8 mouse cellular contexts compared by ENCODE assay signal in the genomic region with DNA sequence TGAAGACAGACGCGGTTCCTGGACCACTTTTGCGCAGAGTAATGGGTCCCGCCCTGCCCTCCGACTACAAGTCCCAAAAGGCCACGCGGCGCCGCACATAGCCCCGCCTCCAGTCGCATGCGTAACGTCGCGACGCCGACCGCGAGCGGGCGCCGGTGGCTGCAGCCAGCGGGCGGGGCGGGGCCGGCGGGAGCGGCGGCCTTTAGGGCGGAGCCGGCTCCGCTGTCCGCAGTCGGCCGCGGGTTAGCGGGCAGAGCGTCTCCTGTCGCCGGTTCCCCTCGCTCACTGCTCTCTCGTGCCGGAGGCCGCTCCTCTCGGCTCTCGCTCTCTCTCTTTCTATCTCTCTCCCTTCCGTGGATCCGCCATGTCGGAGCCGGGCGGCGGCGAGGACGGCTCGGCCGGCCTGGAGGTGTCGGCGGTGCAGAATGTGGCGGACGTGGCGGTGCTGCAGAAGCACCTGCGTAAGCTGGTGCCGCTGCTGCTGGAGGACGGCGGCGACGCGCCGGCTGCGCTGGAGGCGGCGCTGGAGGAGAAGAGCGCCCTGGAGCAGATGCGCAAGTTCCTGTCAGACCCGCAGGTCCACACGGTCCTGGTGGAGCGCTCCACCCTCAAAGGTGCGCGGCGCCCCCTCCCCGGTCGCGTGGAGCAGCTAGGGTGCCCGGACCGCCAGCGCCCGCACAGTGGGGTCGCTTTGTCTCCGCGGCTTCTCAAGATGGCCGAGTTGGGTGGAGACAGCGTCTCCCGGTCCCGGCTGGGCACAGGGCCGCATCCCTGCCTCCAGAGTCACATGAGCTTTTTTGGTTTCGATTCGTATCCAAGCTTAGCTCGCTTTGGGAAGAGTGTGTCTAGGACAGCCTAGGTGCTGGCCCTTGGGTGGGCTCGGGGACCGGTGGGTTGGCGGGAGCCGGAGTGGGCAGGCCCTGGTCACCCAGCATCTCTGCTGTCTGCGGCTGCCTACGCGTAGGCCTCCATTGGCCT. TPM values are rescaled to one million over a fixed set of nuclear protein-coding genes. Genes with fewer than 3 reads are reported as not detected.
DNase-seq lines count a peak whose midpoint lies in the region; ATAC-seq and TF ChIP-seq lines count a peak whose summit lies in the region.

A gene (plus strand): TSS at position 212 of the 978 bp plus-strand sequence.

- no peaks in the 10 kb centered on the region for H3K9me3 ChIP-seq in forebrain, embryonic 10.5 days
- no peaks in the 10 kb centered on the region for H3K9me3 ChIP-seq in heart, embryonic 15.5 days (replicated peaks)
- no peaks in the 10 kb centered on the region for H3K9me3 ChIP-seq in liver, embryonic 14.5 days (ENCODE audit: control insufficient read depth, low read length)
- H3K9me3 ChIP-seq in neural tube, embryonic 11.5 days (ENCODE audit: control insufficient read depth, low read length): no peaks in the 10 kb centered on the region
- no peaks in the 10 kb centered on the region for H3K9me3 ChIP-seq in stomach, postnatal 0 days (ENCODE audit: control insufficient read depth, low read length)

- H3K4me3 ChIP-seq in forebrain, embryonic 10.5 days: peak within 1 kb of the TSS; percentile 99
- peak within 1 kb of the TSS; percentile 75 for H3K4me3 ChIP-seq in heart, embryonic 15.5 days
- H3K4me3 ChIP-seq in liver, embryonic 14.5 days (ENCODE audit: insufficient read depth in 1 of 2, low read depth in 2 of 2, low read length in 2 of 2): peak within 1 kb of the TSS; percentile 74 to 99
- H3K4me3 ChIP-seq in neural tube, embryonic 11.5 days (ENCODE audit: low read depth, low read length): peak within 1 kb of the TSS; percentile 98
- H3K4me3 ChIP-seq in stomach, postnatal 0 days (ENCODE audit: low read depth, low read length): peak within 1 kb of the TSS; percentile 97

- H3K27me3 ChIP-seq in forebrain, embryonic 10.5 days (ENCODE audit: poor library complexity, severe bottlenecking): peaks cover 15% of the 10 kb centered on the region
- peaks cover 3% of the 10 kb centered on the region; the same call in 1 of the 2 replicates for H3K27me3 ChIP-seq in heart, embryonic 15.5 days
- H3K27me3 ChIP-seq in liver, embryonic 14.5 days (ENCODE audit: control insufficient read depth, insufficient read depth, low read length): no peaks in the 10 kb centered on the region
- no peaks in the 10 kb centered on the region for H3K27me3 ChIP-seq in neural tube, embryonic 11.5 days (ENCODE audit: control insufficient read depth, insufficient read depth, low read length)
- no peaks in the 10 kb centered on the region for H3K27me3 ChIP-seq in stomach, postnatal 0 days (ENCODE audit: control insufficient read depth, insufficient read depth, low read length)

- peak within 1 kb of the TSS; percentile 100 for H3K9ac ChIP-seq in heart, embryonic 15.5 days
- H3K9ac ChIP-seq in liver, embryonic 14.5 days (replicated peaks): peak within 1 kb of the TSS; percentile 85
- peak within 1 kb of the TSS; percentile 97 for H3K9ac ChIP-seq in neural tube, embryonic 11.5 days (ENCODE audit: low read length)
- peak within 1 kb of the TSS; percentile 86 for H3K9ac ChIP-seq in stomach, postnatal 0 days (ENCODE audit: low read length)

- WGBS in forebrain, embryonic 10.5 days: under 1% methylated on average over 105 of the region's 105 CpGs
- under 1% methylated on average over 105 of the region's 105 CpGs for WGBS in heart, embryonic 15.5 days
- under 1% methylated on average over 103 of the region's 105 CpGs for WGBS in liver, embryonic 14.5 days (ENCODE audit: insufficient replicate concordance)
- under 1% methylated on average over 89 of the region's 105 CpGs for WGBS in neural tube, embryonic 11.5 days
- under 1% methylated on average over 96 of the region's 105 CpGs for WGBS in stomach, postnatal 0 days

- no peak for TF ChIP-seq CTCF in liver, embryonic 14.5 days (IDR thresholded peaks at IDR 0.05; ENCODE audit: low read depth)
- TF ChIP-seq CTCF in stomach, postnatal 0 days (IDR thresholded peaks at IDR 0.05; ENCODE audit: low read depth): no peak; the same call in 1 of the 2 replicates

- peak; percentile 86 for DNase-seq in c-Kit-negative CD71-positive TER-119-positive erythroid progenitor cells, embryonic 14.5 days (ENCODE audit: low read depth, low spot score)
- peak; percentile 88 for DNase-seq in forebrain, embryonic 10.5 days (ENCODE audit: extremely low spot score, low spot score)
- DNase-seq in kidney, postnatal 25 days: peak; percentile 96
- DNase-seq in liver, embryonic 14.5 days (ENCODE audit: low read depth in 3 of 3, low spot score in 3 of 3): peak; percentile 86 to 89 (median 86)
- DNase-seq in neural tube, embryonic 11.5 days (ENCODE audit: low spot score): peak; percentile 96
- peak; percentile 94 for DNase-seq in stomach, postnatal 0 days (ENCODE audit: low spot score)

- H3K36me3 ChIP-seq in forebrain, embryonic 10.5 days (replicated peaks): peaks cover 17% of the 10 kb centered on the region
- no peaks in the 10 kb centered on the region for H3K36me3 ChIP-seq in heart, embryonic 15.5 days
- no peaks in the 10 kb centered on the region for H3K36me3 ChIP-seq in liver, embryonic 14.5 days (replicated peaks; ENCODE audit: control insufficient read depth, insufficient read depth, low read depth)
- no peaks in the 10 kb centered on the region for H3K36me3 ChIP-seq in neural tube, embryonic 11.5 days (ENCODE audit: control insufficient read depth, insufficient read depth, low read length)
- no peaks in the 10 kb centered on the region for H3K36me3 ChIP-seq in stomach, postnatal 0 days (ENCODE audit: control insufficient read depth, insufficient read depth, low read length)

- peak within 1 kb of the TSS; percentile 62 for H3K4me2 ChIP-seq in heart, embryonic 15.5 days
- peak within 1 kb of the TSS; percentile 94 for H3K4me2 ChIP-seq in liver, embryonic 14.5 days (ENCODE audit: low read depth)
- H3K4me2 ChIP-seq in neural tube, embryonic 11.5 days (ENCODE audit: low read depth): peak within 1 kb of the TSS; percentile 64
- peak within 1 kb of the TSS; percentile 80 for H3K4me2 ChIP-seq in stomach, postnatal 0 days (replicated peaks; ENCODE audit: low read depth)

- TF ChIP-seq EP300 in liver, embryonic 14.5 days (IDR thresholded peaks at IDR 0.05; ENCODE audit: low read depth): no peak
- TF ChIP-seq EP300 in stomach, postnatal 0 days (optimal IDR thresholded peaks at IDR 0.05): no peak

- peak within 1 kb of the TSS; percentile 95 for H3K27ac ChIP-seq in forebrain, embryonic 10.5 days
- H3K27ac ChIP-seq in heart, embryonic 15.5 days: peak within 1 kb of the TSS; percentile 99
- peak within 1 kb of the TSS; percentile 79 for H3K27ac ChIP-seq in liver, embryonic 14.5 days
- H3K27ac ChIP-seq in neural tube, embryonic 11.5 days (ENCODE audit: low read depth, low read length): peak within 1 kb of the TSS; percentile 96
- peak within 1 kb of the TSS; percentile 96 for H3K27ac ChIP-seq in stomach, postnatal 0 days (replicated peaks)

- H3K4me1 ChIP-seq in forebrain, embryonic 10.5 days: peaks cover 37% of the 10 kb centered on the region
- H3K4me1 ChIP-seq in heart, embryonic 15.5 days (replicated peaks): peaks cover 25% of the 10 kb centered on the region
- H3K4me1 ChIP-seq in liver, embryonic 14.5 days (replicated peaks; ENCODE audit: control insufficient read depth in 2 of 2, insufficient read depth in 2 of 2, low read length in 1 of 2): peaks cover 15 to 20% of the 10 kb centered on the region in 2 experiments
- peaks cover 11% of the 10 kb centered on the region for H3K4me1 ChIP-seq in neural tube, embryonic 11.5 days (ENCODE audit: control insufficient read depth, insufficient read depth, low read length)
- peaks cover 3% of the 10 kb centered on the region; the same call in 1 of the 2 replicates for H3K4me1 ChIP-seq in stomach, postnatal 0 days (replicated peaks; ENCODE audit: control insufficient read depth, insufficient read depth)

- peak; percentile 96 for ATAC-seq in CD4-positive, CD25-positive, alpha-beta regulatory T cell, adult 4 months
- peak; percentile 91 for ATAC-seq in heart, embryonic 15.5 days (replicated peaks; ENCODE audit: insufficient number of reproducible peaks, insufficient read depth, low FRiP score, low read depth)
- peak; percentile 91 for ATAC-seq in liver, embryonic 14.5 days (ENCODE audit: insufficient read depth)
- peak; percentile 95 for ATAC-seq in neural tube, embryonic 11.5 days (ENCODE audit: insufficient read depth, low FRiP score, low TSS enrichment)
- peak; percentile 90 for ATAC-seq in stomach, postnatal 0 days (ENCODE audit: low FRiP score, low TSS enrichment)

RNA-seq across cellular contexts. Expression of the gene that starts here (rescaled TPM):
- 10 to 100 TPM; 39.7 to 41.0 TPM for polyA plus RNA-seq in CD4-positive, CD25-positive, alpha-beta regulatory T cell, adult 4 months (2017; shearing (Covaris generic))
- 62.0 and 75.6 TPM in 2 replicates for polyA plus RNA-seq in forebrain, embryonic 10.5 days (2016; fragmentation: Nextera tagmentation; extraction: Ambion mirVana)
- polyA plus RNA-seq in heart, embryonic 15.5 days (2015; fragmentation: Nextera tagmentation; extraction: Ambion mirVana): 26.3 and 40.4 TPM in 2 replicates
- polyA plus RNA-seq in liver, embryonic 14.5 days (2012; rRNA removed): 6.9 and 27.3 TPM in 2 replicates
- polyA plus RNA-seq in liver, embryonic 14.5 days (2014; fragmentation: Nextera tagmentation; extraction: Ambion mirVana): 12.4 and 15.9 TPM in 2 replicates
- polyA plus RNA-seq in neural tube, embryonic 11.5 days (2014; fragmentation: Nextera tagmentation; extraction: Ambion mirVana): 88.0 and 101 TPM in 2 replicates
- polyA plus RNA-seq in stomach, postnatal 0 days (2015; fragmentation: Nextera tagmentation; extraction: Ambion mirVana): 21.0 and 22.3 TPM in 2 replicates

Comparison
In these comparisons a context has a peak if more than half of its experiments do, and no peak if none do; other contexts are left out.
1. Peak in every context shown above with its lines: DNase-seq, ATAC-seq, H3K4me3 ChIP-seq and H3K27ac ChIP-seq.